Mouse (Mus musculus) frontal cortex, postnatal 10 days (tissue): Measurements from ENCODE around the gene Prkar1b.
A peak's percentile ranks its signal among the peaks of the same experiment; 100 is the strongest.

Experiments used
- DNase-seq, 2 experiments: peaks; one replicate each; pipeline ENCODE4 v3.0.0; 2022; ENCODE audit warnings: low spot score in 2 of 2, mixed read lengths in 1 of 2

Gene Prkar1b

GRCm38 (mm10) chr5:138997936-138998580 lies 151.7 kb downstream of the Prkar1b start:
- DNase-seq, result peak in 1 of 2 experiments; percentile 40

GRCm38 (mm10) chr5:138997171-138997788 lies 152.5 kb downstream of the Prkar1b start, which contains the start of gene Pdgfa:
Gene Pdgfa, minus strand, starts transcription at chr5:138997370.
- DNase-seq, result peak in 1 of 2 experiments; percentile 51

GRCm38 (mm10) chr5:138996322-138997073 lies 153.3 kb downstream of the Prkar1b start:
- DNase-seq, result peak; percentile 52 to 56

GRCm38 (mm10) chr5:138995721-138996311 lies 154.0 kb downstream of the Prkar1b start:
- DNase-seq, result peak; percentile 62 to 66

GRCm38 (mm10) chr5:138994786-138995720 lies 154.7 kb downstream of the Prkar1b start:
- DNase-seq, result peak; percentile 44 to 69

- DNase-seq, result no peak
These were observed 155.6 kb downstream of the Prkar1b start for GRCm38 (mm10) chr5:138994108-138994785.

GRCm38 (mm10) chr5:138993371-138994107 lies 156.3 kb downstream of the Prkar1b start:
- no peak for DNase-seq

GRCm38 (mm10) chr5:138992611-138993370 lies 157.0 kb downstream of the Prkar1b start:
- DNase-seq, result no peak

- no peak for DNase-seq
These were observed 158.1 kb downstream of the Prkar1b start for GRCm38 (mm10) chr5:138991734-138992133.

- no peak for DNase-seq
These were observed 159.0 kb downstream of the Prkar1b start for GRCm38 (mm10) chr5:138990659-138991380.

- DNase-seq, result no peak
These were observed 160.2 kb downstream of the Prkar1b start for GRCm38 (mm10) chr5:138989567-138989966.

GRCm38 (mm10) chr5:138988764-138989163 lies 161.0 kb downstream of the Prkar1b start:
- DNase-seq, result no peak

GRCm38 (mm10) chr5:138987994-138988393 lies 161.8 kb downstream of the Prkar1b start:
- DNase-seq, result no peak

GRCm38 (mm10) chr5:138981921-138982320 lies 167.9 kb downstream of the Prkar1b start:
- no peak for DNase-seq

- DNase-seq, result no peak
These were observed 169.2 kb downstream of the Prkar1b start for GRCm38 (mm10) chr5:138980608-138981007.

- DNase-seq, result no peak
These were observed 170.0 kb downstream of the Prkar1b start for GRCm38 (mm10) chr5:138979840-138980239.

- no peak for DNase-seq
These were observed 172.0 kb downstream of the Prkar1b start for GRCm38 (mm10) chr5:138977759-138978158.

- DNase-seq, result no peak
These were observed 174.8 kb downstream of the Prkar1b start for GRCm38 (mm10) chr5:138974911-138975485.
